Mouse (Mus musculus) spleen, adult 2 months (tissue): ENCODE results near the gene Larp1.

Source experiments
- CTCF ChIP-seq: fragments of 200-500 bp; IDR thresholded peaks from 2 replicates; pipeline ENCODE4 v1.5.1; 2011; ENCODE audit warnings: mild to moderate bottlenecking, inconsistent platforms; ENCODE audit not compliant: insufficient read depth, insufficient read length, insufficient replicate concordance; ENCODE audit errors: extremely low read depth
- POLR2A ChIP-seq: fragments of 200-500 bp; IDR thresholded peaks from 2 replicates; pipeline ENCODE4 v1.6.1; 2011; ENCODE audit warnings: low read depth, low read length, inconsistent platforms

DNA sequence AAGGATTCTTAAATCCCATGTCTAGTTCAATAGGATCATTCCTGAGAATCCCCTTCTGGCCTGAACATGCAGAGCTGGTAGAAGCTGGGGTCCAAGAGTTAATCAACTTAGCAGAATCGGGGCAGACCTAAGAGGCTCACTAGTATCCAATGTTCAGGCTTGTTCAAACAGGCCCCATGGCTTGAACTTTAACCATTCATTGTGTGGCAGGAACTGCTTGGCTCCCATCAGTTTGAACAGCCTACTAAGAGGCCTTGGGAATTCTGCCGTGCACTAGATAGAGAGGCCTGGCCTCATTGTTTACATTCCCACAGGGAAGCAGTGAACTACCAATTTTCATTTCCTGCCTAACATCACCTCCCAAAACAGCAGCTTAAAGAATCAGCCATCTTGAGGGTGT lies 12.8 kb downstream of the Larp1 start:
- TF ChIP-seq POLR2A (no peak), CTCF (no peak)
